Mouse (Mus musculus) heart, adult 8-10 months (tissue): ENCODE measurements at regions not wholly inside any gene's neighbourhood (a gene's known extent, or its start where the extent isn't known, plus 50 kb on each side); places are given as distances from the start of the nearest gene placed in this dataset.
A peak's percentile ranks its signal among the peaks of the same experiment; 100 is the strongest.

Experiments used
- DNase-seq: peaks from one replicate; pipeline ENCODE4 v3.0.0; 2022; ENCODE audit warnings: low spot score

GRCm38 (mm10) chr7:121214181-121214580, 132.7 kb downstream of the Otoa start:
- no peak for DNase-seq

- no peak for DNase-seq
Observed at GRCm38 (mm10) chr7:121215032-121215431, 133.6 kb downstream of the Otoa start.

- no peak for DNase-seq
Observed at GRCm38 (mm10) chr7:121215735-121216134, 134.3 kb downstream of the Otoa start.

GRCm38 (mm10) chr7:121218031-121218430, 136.6 kb downstream of the Otoa start:
- DNase-seq: no peak

GRCm38 (mm10) chr7:121221158-121221557, 139.7 kb downstream of the Otoa start:
- DNase-seq: no peak

- no peak for DNase-seq
Observed at GRCm38 (mm10) chr7:121231881-121232280, 150.4 kb downstream of the Otoa start.

GRCm38 (mm10) chr7:121234831-121235230, 153.4 kb downstream of the Otoa start:
- no peak for DNase-seq

GRCm38 (mm10) chr7:121239731-121240130, 151.9 kb upstream of the Hs3st2 start:
- DNase-seq: no peak

GRCm38 (mm10) chr7:121247845-121248244, 143.8 kb upstream of the Hs3st2 start:
- DNase-seq: no peak

- DNase-seq: no peak
Observed at GRCm38 (mm10) chr7:121257466-121257865, 134.2 kb upstream of the Hs3st2 start.

GRCm38 (mm10) chr7:121258826-121259496, 132.7 kb upstream of the Hs3st2 start:
- peak; percentile 13 for DNase-seq

GRCm38 (mm10) chr7:121259497-121260009, 132.1 kb upstream of the Hs3st2 start:
- DNase-seq: no peak

GRCm38 (mm10) chr7:121269358-121269757, 122.3 kb upstream of the Hs3st2 start:
- no peak for DNase-seq

GRCm38 (mm10) chr7:121280597-121280996, 111.1 kb upstream of the Hs3st2 start:
- no peak for DNase-seq

- no peak for DNase-seq
Observed at GRCm38 (mm10) chr7:121282154-121282553, 109.5 kb upstream of the Hs3st2 start.

GRCm38 (mm10) chr7:121289737-121290136, 101.9 kb upstream of the Hs3st2 start:
- DNase-seq: no peak

GRCm38 (mm10) chr7:121296151-121296695, 95.4 kb upstream of the Hs3st2 start:
- DNase-seq: no peak

- DNase-seq: no peak
Observed at GRCm38 (mm10) chr7:121312961-121313587, 78.6 kb upstream of the Hs3st2 start.

GRCm38 (mm10) chr7:121314521-121314920, 77.1 kb upstream of the Hs3st2 start:
- DNase-seq: no peak

- DNase-seq: no peak
Observed at GRCm38 (mm10) chr7:121329274-121329673, 62.4 kb upstream of the Hs3st2 start.

- no peak for DNase-seq
Observed at GRCm38 (mm10) chr7:121332532-121332931, 59.1 kb upstream of the Hs3st2 start.

- no peak for DNase-seq
Observed at GRCm38 (mm10) chr7:121335390-121336109, 56.1 kb upstream of the Hs3st2 start.
